Mouse (Mus musculus) small intestine, adult 2 months (tissue): Measurements from ENCODE around the gene Paqr7.

Source experiments
- CTCF ChIP-seq: fragments of 200-500 bp; IDR thresholded peaks from 2 replicates; pipeline ENCODE4 v1.5.1; 2012; ENCODE audit warnings: low read depth, mild to moderate bottlenecking, control low read depth, inconsistent platforms, low read length, moderate library complexity, mixed read lengths; ENCODE audit not compliant: insufficient replicate concordance, insufficient read length; ENCODE audit errors: extremely low read depth
- POLR2A ChIP-seq: fragments of 200-500 bp; IDR thresholded peaks from 2 replicates; pipeline ENCODE4 v1.6.1; 2012; ENCODE audit warnings: low read depth, mild to moderate bottlenecking, control low read depth, inconsistent platforms, low read length, moderate library complexity

DNA sequence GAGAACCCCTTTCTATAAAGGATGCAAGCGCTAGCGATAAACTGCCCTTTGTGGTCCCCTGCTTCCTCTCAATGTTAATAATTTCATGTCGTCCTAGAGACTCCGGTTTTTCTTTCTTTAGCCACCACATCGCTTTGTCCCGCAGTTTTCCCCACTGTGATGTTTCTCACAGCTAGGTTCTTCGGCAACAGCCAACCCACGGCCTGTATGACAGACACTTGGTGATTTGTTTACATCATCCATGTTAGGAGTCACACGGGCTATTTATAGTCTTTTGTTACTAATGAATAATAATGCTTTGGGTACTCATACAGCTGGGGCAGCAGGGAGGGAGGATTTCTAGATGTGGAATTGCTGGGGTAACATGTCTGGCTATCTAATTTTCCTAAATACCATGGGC lies 45.0 kb upstream of the Paqr7 start:
- TF ChIP-seq CTCF (no peak), POLR2A (no peak)
